Comparison of ENCODE assay signal across 8 mouse cellular contexts in genomic region chr9:106428719-106429220, GRCm38 (mm10). TPM values are rescaled to one million over a fixed set of nuclear protein-coding genes. Genes with fewer than 3 reads are reported as not detected.
A peak's percentile ranks its signal among the peaks of the same experiment; 100 is the strongest.
DNase-seq lines count a peak whose midpoint lies in the region; ATAC-seq lines count a peak whose summit lies in the region.

No protein-coding gene starts in this region.

- H3K36me3 ChIP-seq in forebrain, embryonic 10.5 days (replicated peaks) = peaks cover 35% of the 10 kb centered on the region
- peaks cover 22% of the 10 kb centered on the region for H3K36me3 ChIP-seq in liver, embryonic 11.5 days (ENCODE audit: control insufficient read depth, insufficient read depth, low read length)
- peaks cover 18% of the 10 kb centered on the region for H3K36me3 ChIP-seq in stomach, embryonic 14.5 days (ENCODE audit: control insufficient read depth, insufficient read depth, low read length)

- H3K9me3 ChIP-seq in forebrain, embryonic 10.5 days = no peaks in the 10 kb centered on the region
- no peaks in the 10 kb centered on the region for H3K9me3 ChIP-seq in liver, embryonic 11.5 days (ENCODE audit: control insufficient read depth, low read length)
- no peaks in the 10 kb centered on the region for H3K9me3 ChIP-seq in stomach, embryonic 14.5 days (ENCODE audit: control insufficient read depth, low read depth, low read length)

- H3K4me3 ChIP-seq in forebrain, embryonic 10.5 days = peak overlapping the region; percentile 96
- H3K4me3 ChIP-seq in liver, embryonic 11.5 days (ENCODE audit: low read depth, low read length) = peak overlapping the region; percentile 88
- peak overlapping the region; percentile 78 for H3K4me3 ChIP-seq in stomach, embryonic 14.5 days (ENCODE audit: low read depth, low read length)

- peaks cover 20% of the 10 kb centered on the region for H3K4me1 ChIP-seq in forebrain, embryonic 10.5 days
- H3K4me1 ChIP-seq in liver, embryonic 11.5 days (replicated peaks; ENCODE audit: control insufficient read depth, insufficient read depth, low read length) = peaks cover 21% of the 10 kb centered on the region
- peaks cover 8% of the 10 kb centered on the region for H3K4me1 ChIP-seq in stomach, embryonic 14.5 days (ENCODE audit: control insufficient read depth, insufficient read depth, low read length)

- intact Hi-C loops in gastrocnemius, postnatal 14 days (cut with DNase I; ENCODE audit: low total_unique reads) = no loop called here

- no peak for DNase-seq in cerebellum, adult 8-10 months
- DNase-seq in 3T3-L1 (ENCODE audit: low read depth, low spot score) = peak; percentile 33
- DNase-seq in forebrain, embryonic 10.5 days (ENCODE audit: extremely low spot score, low spot score) = no peak
- DNase-seq in liver, embryonic 11.5 days (ENCODE audit: low spot score) = no peak
- DNase-seq in right cerebral cortex, adult 18-20 months = no peak
- no peak for DNase-seq in gastrocnemius, postnatal 14 days

- H3K4me2 ChIP-seq in liver, embryonic 11.5 days = peak overlapping the region; percentile 85
- H3K4me2 ChIP-seq in stomach, embryonic 14.5 days (replicated peaks; ENCODE audit: low read depth, low read length) = peak overlapping the region; percentile 65

- WGBS in forebrain, embryonic 10.5 days = 18% methylated on average over 11 of the region's 11 CpGs
- WGBS in liver, embryonic 11.5 days = 26% methylated on average over 11 of the region's 11 CpGs
- 14% methylated on average over 11 of the region's 11 CpGs for WGBS in stomach, embryonic 14.5 days

- peak overlapping the region; percentile 99 for H3K27ac ChIP-seq in forebrain, embryonic 10.5 days
- peak overlapping the region; percentile 82 for H3K27ac ChIP-seq in liver, embryonic 11.5 days (ENCODE audit: low read depth, low read length)
- peak overlapping the region; percentile 94 for H3K27ac ChIP-seq in stomach, embryonic 14.5 days (ENCODE audit: low read length)

- H3K27me3 ChIP-seq in forebrain, embryonic 10.5 days (ENCODE audit: poor library complexity, severe bottlenecking) = no peaks in the 10 kb centered on the region
- no peaks in the 10 kb centered on the region for H3K27me3 ChIP-seq in liver, embryonic 11.5 days (replicated peaks; ENCODE audit: control insufficient read depth, insufficient read depth, low read length)
- no peaks in the 10 kb centered on the region for H3K27me3 ChIP-seq in stomach, embryonic 14.5 days (ENCODE audit: control insufficient read depth, insufficient read depth, low read length)

- peak; percentile 33; the same call in 1 of the 2 replicates for ATAC-seq in cerebellum, adult (ENCODE audit: insufficient number of reproducible peaks, low FRiP score, low TSS enrichment)
- peak; percentile 29 for ATAC-seq in liver, embryonic 11.5 days (replicated peaks; ENCODE audit: low FRiP score)
- ATAC-seq in stomach, embryonic 14.5 days (ENCODE audit: insufficient number of reproducible peaks, insufficient read depth, low FRiP score, low read depth) = peak; percentile 36; the same call in 1 of the 2 replicates

- peak overlapping the region; percentile 58 for H3K9ac ChIP-seq in liver, embryonic 11.5 days (ENCODE audit: low read depth, low read length)
- peak overlapping the region; percentile 22; the same call in 1 of the 2 replicates for H3K9ac ChIP-seq in stomach, embryonic 14.5 days (replicated peaks; ENCODE audit: low read depth, low read length)

RNA-seq across cellular contexts. Expression of gene Rpl29, which starts 0.5 kb away (rescaled TPM):
- 1,043 and 1,081 TPM in 2 replicates for polyA plus RNA-seq in forebrain, embryonic 10.5 days (2016; fragmentation: Nextera tagmentation; extraction: Ambion mirVana)
- 1,192 and 1,256 TPM in 2 replicates for polyA plus RNA-seq in liver, embryonic 11.5 days (2014; fragmentation: Nextera tagmentation; extraction: Ambion mirVana)
- polyA plus RNA-seq in stomach, embryonic 14.5 days (2014; fragmentation: Nextera tagmentation; extraction: Ambion mirVana) = 1,139 and 1,256 TPM in 2 replicates
- total RNA-seq in gastrocnemius, postnatal 14 days (2021) = 100 to 1,000 TPM; 350 to 424 TPM

RNA-seq across cellular contexts. Expression of gene Acy1, which starts 9.3 kb away (rescaled TPM):
- 45.6 and 51.3 TPM in 2 replicates for polyA plus RNA-seq in forebrain, embryonic 10.5 days (2016; fragmentation: Nextera tagmentation; extraction: Ambion mirVana)
- 51.1 and 52.3 TPM in 2 replicates for polyA plus RNA-seq in liver, embryonic 11.5 days (2014; fragmentation: Nextera tagmentation; extraction: Ambion mirVana)
- 41.2 and 43.1 TPM in 2 replicates for polyA plus RNA-seq in stomach, embryonic 14.5 days (2014; fragmentation: Nextera tagmentation; extraction: Ambion mirVana)
- total RNA-seq in gastrocnemius, postnatal 14 days (2021) = 10 to 100 TPM in 1 of 2 experiments, 1 to 10 TPM in 1; 8.4 to 10.9 TPM

RNA-seq across cellular contexts. Expression of gene Abhd14b, which starts 18.5 kb away (rescaled TPM):
- polyA plus RNA-seq in forebrain, embryonic 10.5 days (2016; fragmentation: Nextera tagmentation; extraction: Ambion mirVana) = 4.4 and 6.0 TPM in 2 replicates
- polyA plus RNA-seq in liver, embryonic 11.5 days (2014; fragmentation: Nextera tagmentation; extraction: Ambion mirVana) = 19.5 and 19.7 TPM in 2 replicates
- polyA plus RNA-seq in stomach, embryonic 14.5 days (2014; fragmentation: Nextera tagmentation; extraction: Ambion mirVana) = 26.3 and 32.6 TPM in 2 replicates
- total RNA-seq in gastrocnemius, postnatal 14 days (2021) = 1 to 10 TPM; 4.6 to 6.5 TPM

RNA-seq across cellular contexts. Expression of gene Abhd14a, which starts 18.7 kb away (rescaled TPM):
- polyA plus RNA-seq in forebrain, embryonic 10.5 days (2016; fragmentation: Nextera tagmentation; extraction: Ambion mirVana) = 40.7 and 42.8 TPM in 2 replicates
- 53.6 and 54.0 TPM in 2 replicates for polyA plus RNA-seq in liver, embryonic 11.5 days (2014; fragmentation: Nextera tagmentation; extraction: Ambion mirVana)
- 52.3 and 57.1 TPM in 2 replicates for polyA plus RNA-seq in stomach, embryonic 14.5 days (2014; fragmentation: Nextera tagmentation; extraction: Ambion mirVana)
- total RNA-seq in gastrocnemius, postnatal 14 days (2021) = 10 to 100 TPM; 13.3 to 16.0 TPM

RNA-seq across cellular contexts. Expression of gene Pcbp4, which starts 24.3 kb away (rescaled TPM):
- 337 and 351 TPM in 2 replicates for polyA plus RNA-seq in forebrain, embryonic 10.5 days (2016; fragmentation: Nextera tagmentation; extraction: Ambion mirVana)
- 62.4 and 63.2 TPM in 2 replicates for polyA plus RNA-seq in liver, embryonic 11.5 days (2014; fragmentation: Nextera tagmentation; extraction: Ambion mirVana)
- polyA plus RNA-seq in stomach, embryonic 14.5 days (2014; fragmentation: Nextera tagmentation; extraction: Ambion mirVana) = 60.9 and 61.2 TPM in 2 replicates
- total RNA-seq in gastrocnemius, postnatal 14 days (2021) = 10 to 100 TPM; 47.6 to 48.7 TPM
